Mouse (Mus musculus): ENCODE measurements at regions not wholly inside any gene's neighbourhood (a gene's known extent, or its start where the extent isn't known, plus 50 kb on each side); places are given as distances from the start of the nearest gene placed in this dataset.

- 62% methylated on average over 4 of the region's 4 CpGs for WGBS
- H3K9ac ChIP-seq (replicated peaks; ENCODE audit: low read depth, low read length): no peak overlapping the region
- no peak for ATAC-seq (ENCODE audit: insufficient number of reproducible peaks, insufficient read depth, low FRiP score, low read depth)
- H3K27me3 ChIP-seq (ENCODE audit: control insufficient read depth, insufficient read depth, low read length): no peaks in the 10 kb centered on the region
- no peaks in the 10 kb centered on the region for H3K9me3 ChIP-seq (ENCODE audit: control insufficient read depth, low read depth, low read length)
- no peak overlapping the region for H3K4me2 ChIP-seq (replicated peaks; ENCODE audit: low read depth, low read length)
- no peaks in the 10 kb centered on the region for H3K4me1 ChIP-seq (ENCODE audit: control insufficient read depth, insufficient read depth, low read length)
- H3K36me3 ChIP-seq (ENCODE audit: control insufficient read depth, insufficient read depth, low read length): no peaks in the 10 kb centered on the region
- no peak overlapping the region for H3K4me3 ChIP-seq (ENCODE audit: low read depth, low read length)
- no peak overlapping the region for H3K27ac ChIP-seq (ENCODE audit: low read length)
These were observed 287.5 kb upstream of the Usp25 start for GRCm38 (mm10) chr16:76725991-76726390.

- Histone ChIP-seq H3K27ac (ENCODE audit: low read length) (no peak overlapping the region), H3K9ac (replicated peaks; ENCODE audit: low read depth, low read length) (no peak overlapping the region), H3K4me1 (ENCODE audit: control insufficient read depth, insufficient read depth, low read length) (no peaks in the 10 kb centered on the region), H3K4me2 (replicated peaks; ENCODE audit: low read depth, low read length) (no peak overlapping the region), H3K27me3 (ENCODE audit: control insufficient read depth, insufficient read depth, low read length) (no peaks in the 10 kb centered on the region), H3K4me3 (ENCODE audit: low read depth, low read length) (no peak overlapping the region), H3K9me3 (ENCODE audit: control insufficient read depth, low read depth, low read length) (no peaks in the 10 kb centered on the region), H3K36me3 (ENCODE audit: control insufficient read depth, insufficient read depth, low read length) (no peaks in the 10 kb centered on the region)
- 0 out of 2 replicates have a peak, but pooled peaks have one; percentile 58 for ATAC-seq (ENCODE audit: insufficient number of reproducible peaks, insufficient read depth, low FRiP score, low read depth)
- 30% methylated on average over 8 of the region's 8 CpGs for WGBS
These were observed 288.2 kb upstream of the Usp25 start for GRCm38 (mm10) chr16:76725271-76725670.

- Histone ChIP-seq H3K9me3 (ENCODE audit: control insufficient read depth, low read depth, low read length) (no peaks in the 10 kb centered on the region), H3K4me3 (ENCODE audit: low read depth, low read length) (no peak overlapping the region), H3K27ac (ENCODE audit: low read length) (no peak overlapping the region), H3K9ac (replicated peaks; ENCODE audit: low read depth, low read length) (no peak overlapping the region), H3K4me1 (ENCODE audit: control insufficient read depth, insufficient read depth, low read length) (no peaks in the 10 kb centered on the region), H3K27me3 (ENCODE audit: control insufficient read depth, insufficient read depth, low read length) (no peaks in the 10 kb centered on the region), H3K4me2 (replicated peaks; ENCODE audit: low read depth, low read length) (no peak overlapping the region), H3K36me3 (ENCODE audit: control insufficient read depth, insufficient read depth, low read length) (no peaks in the 10 kb centered on the region)
- 95% methylated on average over 1 of the region's 1 CpGs for WGBS
- no peak for ATAC-seq (ENCODE audit: insufficient number of reproducible peaks, insufficient read depth, low FRiP score, low read depth)
These were observed 294.7 kb upstream of the Usp25 start for GRCm38 (mm10) chr16:76718809-76719208.

- H3K27me3 ChIP-seq (ENCODE audit: control insufficient read depth, insufficient read depth, low read length): no peaks in the 10 kb centered on the region
- no peak for ATAC-seq (ENCODE audit: insufficient number of reproducible peaks, insufficient read depth, low FRiP score, low read depth)
These were observed 295.4 kb upstream of the Usp25 start for GRCm38 (mm10) chr16:76718147-76718546.

GRCm38 (mm10) chr16:76694913-76695312 is 318.6 kb upstream of the Usp25 start:
- Histone ChIP-seq H3K4me3 (ENCODE audit: low read depth, low read length) (no peak overlapping the region), H3K9ac (replicated peaks; ENCODE audit: low read depth, low read length) (no peak overlapping the region), H3K4me1 (ENCODE audit: control insufficient read depth, insufficient read depth, low read length) (no peaks in the 10 kb centered on the region), H3K27ac (ENCODE audit: low read length) (no peak overlapping the region), H3K9me3 (ENCODE audit: control insufficient read depth, low read depth, low read length) (no peaks in the 10 kb centered on the region), H3K27me3 (ENCODE audit: control insufficient read depth, insufficient read depth, low read length) (no peaks in the 10 kb centered on the region), H3K4me2 (replicated peaks; ENCODE audit: low read depth, low read length) (no peak overlapping the region), H3K36me3 (ENCODE audit: control insufficient read depth, insufficient read depth, low read length) (no peaks in the 10 kb centered on the region)
- no peak; the same call in 1 of the 2 replicates for ATAC-seq (ENCODE audit: insufficient number of reproducible peaks, insufficient read depth, low FRiP score, low read depth)
- WGBS: 24% methylated on average over 6 of the region's 6 CpGs

More at GRCm38 (mm10) chr16:76718147-76718546, 295.4 kb upstream of the Usp25 start:
- Histone ChIP-seq H3K9me3 (ENCODE audit: control insufficient read depth, low read depth, low read length) (no peaks in the 10 kb centered on the region), H3K36me3 (ENCODE audit: control insufficient read depth, insufficient read depth, low read length) (no peaks in the 10 kb centered on the region), H3K4me3 (ENCODE audit: low read depth, low read length) (no peak overlapping the region), H3K4me2 (replicated peaks; ENCODE audit: low read depth, low read length) (no peak overlapping the region), H3K4me1 (ENCODE audit: control insufficient read depth, insufficient read depth, low read length) (no peaks in the 10 kb centered on the region), H3K9ac (replicated peaks; ENCODE audit: low read depth, low read length) (no peak overlapping the region), H3K27ac (ENCODE audit: low read length) (no peak overlapping the region)
- WGBS: 94% methylated on average over 1 of the region's 1 CpGs

GRCm38 (mm10) chr16:76687735-76688447 is 314.3 kb upstream of the Nrip1 start:
- WGBS: 92% methylated on average over 18 of the region's 18 CpGs
- ATAC-seq (ENCODE audit: insufficient number of reproducible peaks, insufficient read depth, low FRiP score, low read depth): no peak
- Histone ChIP-seq H3K9me3 (ENCODE audit: control insufficient read depth, low read depth, low read length) (no peaks in the 10 kb centered on the region), H3K27me3 (ENCODE audit: control insufficient read depth, insufficient read depth, low read length) (no peaks in the 10 kb centered on the region), H3K27ac (ENCODE audit: low read length) (no peak overlapping the region), H3K4me2 (replicated peaks; ENCODE audit: low read depth, low read length) (no peak overlapping the region), H3K9ac (replicated peaks; ENCODE audit: low read depth, low read length) (no peak overlapping the region), H3K36me3 (ENCODE audit: control insufficient read depth, insufficient read depth, low read length) (no peaks in the 10 kb centered on the region), H3K4me3 (ENCODE audit: low read depth, low read length) (no peak overlapping the region), H3K4me1 (ENCODE audit: control insufficient read depth, insufficient read depth, low read length) (no peaks in the 10 kb centered on the region)

- no peaks in the 10 kb centered on the region for H3K27me3 ChIP-seq (ENCODE audit: control insufficient read depth, insufficient read depth, low read length)
These were observed 311.9 kb upstream of the Nrip1 start for GRCm38 (mm10) chr16:76685562-76685961.

GRCm38 (mm10) chr16:76680061-76680911 is 306.7 kb upstream of the Nrip1 start:
- peak overlapping the region; percentile 23 for H3K4me3 ChIP-seq (ENCODE audit: low read depth, low read length)
- no peaks in the 10 kb centered on the region for H3K27me3 ChIP-seq (ENCODE audit: control insufficient read depth, insufficient read depth, low read length)
- no peaks in the 10 kb centered on the region for H3K36me3 ChIP-seq (ENCODE audit: control insufficient read depth, insufficient read depth, low read length)
- no peaks in the 10 kb centered on the region for H3K9me3 ChIP-seq (ENCODE audit: control insufficient read depth, low read depth, low read length)
- peak; percentile 80; the same call in 1 of the 2 replicates for ATAC-seq (ENCODE audit: insufficient number of reproducible peaks, insufficient read depth, low FRiP score, low read depth)
- 0 out of 2 replicates have a peak, but pooled peaks cover 3% of the 10 kb centered on the region for H3K4me1 ChIP-seq (ENCODE audit: control insufficient read depth, insufficient read depth, low read length)
- peak overlapping the region; percentile 66 for H3K27ac ChIP-seq (ENCODE audit: low read length)
- 31% methylated on average over 19 of the region's 19 CpGs for WGBS
- no peak overlapping the region for H3K9ac ChIP-seq (replicated peaks; ENCODE audit: low read depth, low read length)
- H3K4me2 ChIP-seq (replicated peaks; ENCODE audit: low read depth, low read length): peak overlapping the region; percentile 46

More at GRCm38 (mm10) chr16:76685562-76685961, 311.9 kb upstream of the Nrip1 start:
- H3K27ac ChIP-seq (ENCODE audit: low read length): no peak overlapping the region
- no peak for ATAC-seq (ENCODE audit: insufficient number of reproducible peaks, insufficient read depth, low FRiP score, low read depth)
- H3K36me3 ChIP-seq (ENCODE audit: control insufficient read depth, insufficient read depth, low read length): no peaks in the 10 kb centered on the region
- H3K9ac ChIP-seq (replicated peaks; ENCODE audit: low read depth, low read length): no peak overlapping the region
- H3K9me3 ChIP-seq (ENCODE audit: control insufficient read depth, low read depth, low read length): no peaks in the 10 kb centered on the region
- 51% methylated on average over 8 of the region's 8 CpGs for whole genome bisulfite sequencing
- no peaks in the 10 kb centered on the region for H3K4me1 ChIP-seq (ENCODE audit: control insufficient read depth, insufficient read depth, low read length)
- H3K4me3 ChIP-seq (ENCODE audit: low read depth, low read length): no peak overlapping the region
- H3K4me2 ChIP-seq (replicated peaks; ENCODE audit: low read depth, low read length): no peak overlapping the region

All from stomach, embryonic 14.5 days (tissue).